Mouse (Mus musculus) small intestine, adult 2 months (tissue): Measurements from ENCODE around the gene Foxp1.

ENCODE experiments used
- CTCF ChIP-seq: fragments of 200-500 bp; IDR thresholded peaks from 2 replicates; pipeline ENCODE4 v1.5.1; 2012; ENCODE audit warnings: low read depth, mild to moderate bottlenecking, control low read depth, inconsistent platforms, low read length, moderate library complexity, mixed read lengths; ENCODE audit not compliant: insufficient replicate concordance, insufficient read length; ENCODE audit errors: extremely low read depth
- POLR2A ChIP-seq: fragments of 200-500 bp; IDR thresholded peaks from 2 replicates; pipeline ENCODE4 v1.6.1; 2012; ENCODE audit warnings: low read depth, mild to moderate bottlenecking, control low read depth, inconsistent platforms, low read length, moderate library complexity

- TF ChIP-seq CTCF, result no peak
- TF ChIP-seq POLR2A, result no peak
These were observed 356.4 kb downstream of the Foxp1 start for GRCm38 (mm10) chr6:99166169-99166568.
